Mouse (Mus musculus): Measurements from ENCODE around the gene Kcnj8. TPM values are rescaled to one million over a fixed set of nuclear protein-coding genes. Genes with fewer than 3 reads are reported as not detected.

Kcnj8 gene
- polyA plus RNA-seq, 1 experiment, result not detected

DNA sequence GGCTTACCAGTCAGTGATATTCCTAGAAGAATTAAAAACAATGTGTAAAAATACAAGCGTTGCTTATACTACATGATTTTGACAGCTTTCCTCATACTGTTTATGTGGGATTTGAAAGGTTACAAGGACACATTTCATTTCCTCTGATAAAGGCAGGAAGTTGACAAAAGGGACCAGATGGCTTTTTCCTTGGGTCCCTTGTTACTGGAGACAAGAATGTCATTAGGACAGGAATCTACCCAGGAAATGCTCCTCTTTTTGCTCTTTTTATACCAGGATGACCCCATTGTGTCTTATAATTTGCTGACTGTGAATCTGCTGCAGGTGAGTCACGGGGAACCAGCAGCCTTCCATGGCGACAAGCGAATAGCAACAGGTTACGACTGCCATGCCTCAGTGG is 31.3 kb downstream of the Kcnj8 start:
- TF ChIP-seq CEBPB (IDR thresholded peaks at IDR 0.05; ENCODE audit: low read depth) (no peak), USF1 (IDR thresholded peaks at IDR 0.05; ENCODE audit: low read depth) (no peak), MAX (IDR thresholded peaks at IDR 0.05) (no peak), FOSL1 (IDR thresholded peaks at IDR 0.05; ENCODE audit: insufficient read depth, low read length, poor library complexity, severe bottlenecking) (no peak), MYOG (IDR thresholded peaks at IDR 0.05; ENCODE audit: control insufficient read depth, extremely low read depth, insufficient read length) (no peak), CTCF (IDR thresholded peaks at IDR 0.05; ENCODE audit: control insufficient read depth, insufficient read depth, insufficient read length) (no peak), MYOD1 (IDR thresholded peaks at IDR 0.05; ENCODE audit: control insufficient read depth, insufficient read length, low read depth) (no peak)
- no peaks in the 10 kb centered on the region for H3K27me3 ChIP-seq (ENCODE audit: control insufficient read depth, insufficient read depth, insufficient read length)

DNA sequence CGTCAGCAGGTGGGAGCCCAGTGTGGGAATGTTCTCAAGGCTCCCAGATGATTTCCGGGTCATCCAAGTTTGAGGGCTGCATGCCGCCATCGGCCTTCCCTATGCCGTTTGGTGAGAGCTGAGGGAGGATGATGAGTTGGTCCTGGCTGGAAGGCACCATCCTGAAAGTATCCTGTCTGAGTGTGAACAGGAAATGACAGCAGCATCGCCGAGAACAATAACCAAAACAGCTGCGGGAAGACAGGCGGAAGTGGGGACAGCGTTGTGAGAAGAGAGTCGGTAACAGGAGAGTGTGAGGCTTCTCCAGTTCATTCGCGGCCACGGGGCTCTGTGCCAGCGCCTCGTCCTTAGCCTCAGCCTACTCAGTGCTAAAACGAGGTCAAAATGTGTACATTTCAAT is 32.9 kb downstream of the Kcnj8 start:
- H3ac ChIP-seq (ENCODE audit: control insufficient read depth, insufficient read length, low read depth), result no peak overlapping the region
- H3K36me3 ChIP-seq (ENCODE audit: control insufficient read depth, insufficient read depth), result no peaks in the 10 kb centered on the region
- no peaks in the 10 kb centered on the region for H3K27me3 ChIP-seq (ENCODE audit: control insufficient read depth, insufficient read depth, insufficient read length)
- TF ChIP-seq MYOG (IDR thresholded peaks at IDR 0.05; ENCODE audit: control insufficient read depth, extremely low read depth, insufficient read length) (no peak), MYOD1 (IDR thresholded peaks at IDR 0.05; ENCODE audit: control insufficient read depth, insufficient read length, low read depth) (no peak), USF1 (IDR thresholded peaks at IDR 0.05; ENCODE audit: low read depth) (no peak), CTCF (IDR thresholded peaks at IDR 0.05; ENCODE audit: control insufficient read depth, insufficient read depth, insufficient read length) (no peak), CEBPB (IDR thresholded peaks at IDR 0.05; ENCODE audit: low read depth) (no peak), FOSL1 (IDR thresholded peaks at IDR 0.05; ENCODE audit: insufficient read depth, low read length, poor library complexity, severe bottlenecking) (no peak), MAX (IDR thresholded peaks at IDR 0.05) (no peak)
- no peaks in the 10 kb centered on the region for H3K79me3 ChIP-seq (ENCODE audit: low read depth)
- no peak overlapping the region for H3K4me3 ChIP-seq (ENCODE audit: insufficient read depth, poor library complexity, severe bottlenecking)
- H3K79me2 ChIP-seq (ENCODE audit: control insufficient read depth, insufficient read depth), result no peaks in the 10 kb centered on the region

More for the DNA sequence above, 31.3 kb downstream of the Kcnj8 start:
- no peaks in the 10 kb centered on the region for H3K79me2 ChIP-seq (ENCODE audit: control insufficient read depth, insufficient read depth)
- H3K4me3 ChIP-seq (ENCODE audit: insufficient read depth, poor library complexity, severe bottlenecking), result no peak overlapping the region
- H3K79me3 ChIP-seq (ENCODE audit: low read depth), result no peaks in the 10 kb centered on the region
- no peak overlapping the region for H3ac ChIP-seq (ENCODE audit: control insufficient read depth, insufficient read length, low read depth)
- H3K36me3 ChIP-seq (ENCODE audit: control insufficient read depth, insufficient read depth), result no peaks in the 10 kb centered on the region

GRCm38 (mm10) chr6:142533412-142533811 is 38.0 kb downstream of the Kcnj8 start:
- Histone ChIP-seq H3K27me3 (ENCODE audit: control insufficient read depth, insufficient read depth, insufficient read length) (no peaks in the 10 kb centered on the region), H3K79me2 (ENCODE audit: control insufficient read depth, insufficient read depth) (no peaks in the 10 kb centered on the region), H3K4me3 (ENCODE audit: insufficient read depth, poor library complexity, severe bottlenecking) (no peak overlapping the region), H3K36me3 (ENCODE audit: control insufficient read depth, insufficient read depth) (no peaks in the 10 kb centered on the region), H3K79me3 (ENCODE audit: low read depth) (no peaks in the 10 kb centered on the region), H3ac (ENCODE audit: control insufficient read depth, insufficient read length, low read depth) (no peak overlapping the region)
- TF ChIP-seq MAX (IDR thresholded peaks at IDR 0.05) (no peak), USF1 (IDR thresholded peaks at IDR 0.05; ENCODE audit: low read depth) (no peak), FOSL1 (IDR thresholded peaks at IDR 0.05; ENCODE audit: insufficient read depth, low read length, poor library complexity, severe bottlenecking) (no peak), MYOG (IDR thresholded peaks at IDR 0.05; ENCODE audit: control insufficient read depth, extremely low read depth, insufficient read length) (no peak), CEBPB (IDR thresholded peaks at IDR 0.05; ENCODE audit: low read depth) (no peak), CTCF (IDR thresholded peaks at IDR 0.05; ENCODE audit: control insufficient read depth, insufficient read depth, insufficient read length) (no peak), MYOD1 (IDR thresholded peaks at IDR 0.05; ENCODE audit: control insufficient read depth, insufficient read length, low read depth) (no peak)

- TF ChIP-seq USF1 (IDR thresholded peaks at IDR 0.05; ENCODE audit: low read depth) (no peak), MAX (IDR thresholded peaks at IDR 0.05) (no peak), MYOD1 (IDR thresholded peaks at IDR 0.05; ENCODE audit: control insufficient read depth, insufficient read length, low read depth) (no peak), FOSL1 (IDR thresholded peaks at IDR 0.05; ENCODE audit: insufficient read depth, low read length, poor library complexity, severe bottlenecking) (no peak), CTCF (IDR thresholded peaks at IDR 0.05; ENCODE audit: control insufficient read depth, insufficient read depth, insufficient read length) (no peak), CEBPB (IDR thresholded peaks at IDR 0.05; ENCODE audit: low read depth) (no peak), MYOG (IDR thresholded peaks at IDR 0.05; ENCODE audit: control insufficient read depth, extremely low read depth, insufficient read length) (no peak)
- no peak overlapping the region for H3K4me3 ChIP-seq (ENCODE audit: insufficient read depth, poor library complexity, severe bottlenecking)
- no peaks in the 10 kb centered on the region for H3K79me3 ChIP-seq (ENCODE audit: low read depth)
- H3ac ChIP-seq (ENCODE audit: control insufficient read depth, insufficient read length, low read depth), result no peak overlapping the region
- H3K79me2 ChIP-seq (ENCODE audit: control insufficient read depth, insufficient read depth), result no peaks in the 10 kb centered on the region
- no peaks in the 10 kb centered on the region for H3K36me3 ChIP-seq (ENCODE audit: control insufficient read depth, insufficient read depth)
- H3K27me3 ChIP-seq (ENCODE audit: control insufficient read depth, insufficient read depth, insufficient read length), result no peaks in the 10 kb centered on the region
These were observed 38.7 kb downstream of the Kcnj8 start for GRCm38 (mm10) chr6:142532686-142533085.

DNA sequence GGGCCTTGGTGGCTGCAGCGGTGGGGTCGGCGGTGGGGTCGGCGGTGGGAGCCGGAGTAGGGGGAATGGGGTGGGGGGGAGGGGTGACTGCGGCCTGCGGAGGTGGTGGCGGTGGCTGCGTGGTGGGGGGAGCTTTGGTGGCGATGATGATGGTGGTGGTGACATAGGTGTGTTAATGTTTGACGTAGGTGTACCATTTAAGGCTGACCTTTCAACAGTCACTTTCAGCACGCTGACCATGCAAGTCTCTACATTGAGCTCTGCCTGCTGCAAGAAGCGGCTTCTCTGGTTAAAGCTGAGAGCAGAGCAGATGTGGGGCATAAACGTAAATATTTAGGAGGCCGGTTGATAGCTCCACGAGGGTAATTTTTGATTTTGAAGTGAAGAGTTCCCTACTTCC is 39.3 kb downstream of the Kcnj8 start:
- H3K79me3 ChIP-seq (ENCODE audit: low read depth), result no peaks in the 10 kb centered on the region
- no peaks in the 10 kb centered on the region for H3K36me3 ChIP-seq (ENCODE audit: control insufficient read depth, insufficient read depth)
- H3K79me2 ChIP-seq (ENCODE audit: control insufficient read depth, insufficient read depth), result no peaks in the 10 kb centered on the region
- no peaks in the 10 kb centered on the region for H3K27me3 ChIP-seq (ENCODE audit: control insufficient read depth, insufficient read depth, insufficient read length)
- TF ChIP-seq USF1 (IDR thresholded peaks at IDR 0.05; ENCODE audit: low read depth) (no peak), CEBPB (IDR thresholded peaks at IDR 0.05; ENCODE audit: low read depth) (no peak), MYOD1 (IDR thresholded peaks at IDR 0.05; ENCODE audit: control insufficient read depth, insufficient read length, low read depth) (no peak), MYOG (IDR thresholded peaks at IDR 0.05; ENCODE audit: control insufficient read depth, extremely low read depth, insufficient read length) (no peak), FOSL1 (IDR thresholded peaks at IDR 0.05; ENCODE audit: insufficient read depth, low read length, poor library complexity, severe bottlenecking) (no peak), CTCF (IDR thresholded peaks at IDR 0.05; ENCODE audit: control insufficient read depth, insufficient read depth, insufficient read length) (no peak), MAX (IDR thresholded peaks at IDR 0.05) (no peak)
- no peak overlapping the region for H3ac ChIP-seq (ENCODE audit: control insufficient read depth, insufficient read length, low read depth)
- H3K4me3 ChIP-seq (ENCODE audit: insufficient read depth, poor library complexity, severe bottlenecking), result no peak overlapping the region

- no peaks in the 10 kb centered on the region for H3K27me3 ChIP-seq (ENCODE audit: control insufficient read depth, insufficient read depth, insufficient read length)
- no peak overlapping the region for H3ac ChIP-seq (ENCODE audit: control insufficient read depth, insufficient read length, low read depth)
- H3K36me3 ChIP-seq (ENCODE audit: control insufficient read depth, insufficient read depth), result no peaks in the 10 kb centered on the region
- TF ChIP-seq CEBPB (IDR thresholded peaks at IDR 0.05; ENCODE audit: low read depth) (no peak), MYOD1 (IDR thresholded peaks at IDR 0.05; ENCODE audit: control insufficient read depth, insufficient read length, low read depth) (no peak), FOSL1 (IDR thresholded peaks at IDR 0.05; ENCODE audit: insufficient read depth, low read length, poor library complexity, severe bottlenecking) (no peak), MAX (IDR thresholded peaks at IDR 0.05) (no peak), USF1 (IDR thresholded peaks at IDR 0.05; ENCODE audit: low read depth) (no peak), MYOG (IDR thresholded peaks at IDR 0.05; ENCODE audit: control insufficient read depth, extremely low read depth, insufficient read length) (no peak), CTCF (IDR thresholded peaks at IDR 0.05; ENCODE audit: control insufficient read depth, insufficient read depth, insufficient read length) (no peak)
- H3K4me3 ChIP-seq (ENCODE audit: insufficient read depth, poor library complexity, severe bottlenecking), result no peak overlapping the region
- no peaks in the 10 kb centered on the region for H3K79me3 ChIP-seq (ENCODE audit: low read depth)
- H3K79me2 ChIP-seq (ENCODE audit: control insufficient read depth, insufficient read depth), result no peaks in the 10 kb centered on the region
These were observed 41.0 kb downstream of the Kcnj8 start for GRCm38 (mm10) chr6:142530378-142530777.
